Mouse (Mus musculus): ENCODE measurements around the gene Pde7b. TPM values are rescaled to one million over a fixed set of nuclear protein-coding genes. Genes with fewer than 3 reads are reported as not detected.
A peak's percentile ranks its signal among the peaks of the same experiment; 100 is the strongest.

Pde7b gene
- polyA plus RNA-seq, 1 experiment from 2014 or later, result 6.7 TPM

- no peak overlapping the region for H3K4me2 ChIP-seq
- no peaks in the 10 kb centered on the region for H3K36me3 ChIP-seq
- WGBS, result 26% methylated on average over 4 of the region's 4 CpGs
- no peaks in the 10 kb centered on the region for H3K27me3 ChIP-seq
- no peak for ATAC-seq (replicated peaks; ENCODE audit: insufficient number of reproducible peaks, insufficient read depth, low FRiP score, low read depth)
- H3K27ac ChIP-seq, result no peak overlapping the region
- no peak overlapping the region for H3K4me3 ChIP-seq
- H3K9ac ChIP-seq, result no peak overlapping the region
- peaks cover 29% of the 10 kb centered on the region for H3K4me1 ChIP-seq (replicated peaks)
- H3K9me3 ChIP-seq (replicated peaks), result no peaks in the 10 kb centered on the region
Measured at GRCm38 (mm10) chr10:20462596-20462995, 262.3 kb downstream of the Pde7b start.

GRCm38 (mm10) chr10:20459657-20460350 is 265.1 kb downstream of the Pde7b start:
- H3K36me3 ChIP-seq, result no peaks in the 10 kb centered on the region
- 92% methylated on average over 7 of the region's 7 CpGs for WGBS
- H3K4me1 ChIP-seq (replicated peaks), result peaks cover 38% of the 10 kb centered on the region
- H3K4me2 ChIP-seq, result no peak overlapping the region
- H3K27me3 ChIP-seq, result no peaks in the 10 kb centered on the region
- no peak overlapping the region for H3K4me3 ChIP-seq
- H3K9me3 ChIP-seq (replicated peaks), result no peaks in the 10 kb centered on the region
- no peak overlapping the region for H3K9ac ChIP-seq
- H3K27ac ChIP-seq, result peak overlapping the region; percentile 48; the same call in 1 of the 2 replicates
- no peak for ATAC-seq (replicated peaks; ENCODE audit: insufficient number of reproducible peaks, insufficient read depth, low FRiP score, low read depth)

DNA sequence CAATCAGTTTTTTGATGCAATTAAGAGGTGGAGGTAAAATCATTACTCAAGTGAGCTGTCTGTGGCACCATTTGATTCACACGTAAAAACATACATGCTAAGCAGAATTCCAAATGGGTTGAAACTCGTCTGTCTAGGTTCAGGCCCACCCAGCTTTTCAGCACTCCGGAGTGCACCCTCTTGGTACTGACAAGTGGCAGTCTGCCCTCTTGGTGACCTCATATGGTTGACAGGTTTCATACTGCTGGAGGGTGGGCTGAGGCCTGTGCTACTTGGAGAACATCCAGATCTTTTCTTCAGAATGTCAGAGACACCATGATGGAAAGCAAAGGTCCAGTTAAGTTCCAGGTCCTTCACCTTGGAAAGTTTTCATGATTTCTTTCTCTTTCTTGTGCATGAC is 265.7 kb downstream of the Pde7b start:
- H3K27ac ChIP-seq, result peak overlapping the region; percentile 48; the same call in 1 of the 2 replicates
- no peaks in the 10 kb centered on the region for H3K27me3 ChIP-seq
- peak; percentile 87; the same call in 1 of the 2 replicates for ATAC-seq (replicated peaks; ENCODE audit: insufficient number of reproducible peaks, insufficient read depth, low FRiP score, low read depth)
- H3K4me2 ChIP-seq, result no peak overlapping the region
- H3K4me1 ChIP-seq (replicated peaks), result peaks cover 40% of the 10 kb centered on the region
- no peak overlapping the region for H3K9ac ChIP-seq
- H3K9me3 ChIP-seq (replicated peaks), result no peaks in the 10 kb centered on the region
- H3K4me3 ChIP-seq, result no peak overlapping the region
- WGBS, result 21% methylated on average over 3 of the region's 3 CpGs
- H3K36me3 ChIP-seq, result no peaks in the 10 kb centered on the region

- H3K4me3 ChIP-seq, result no peak overlapping the region
- 43% methylated on average over 6 of the region's 6 CpGs for WGBS
- no peaks in the 10 kb centered on the region for H3K36me3 ChIP-seq
- H3K27me3 ChIP-seq, result no peaks in the 10 kb centered on the region
- H3K9ac ChIP-seq, result no peak overlapping the region
- no peak for ATAC-seq (replicated peaks; ENCODE audit: insufficient number of reproducible peaks, insufficient read depth, low FRiP score, low read depth)
- no peak overlapping the region for H3K4me2 ChIP-seq
- H3K4me1 ChIP-seq (replicated peaks), result peaks cover 25% of the 10 kb centered on the region
- H3K9me3 ChIP-seq (replicated peaks), result no peaks in the 10 kb centered on the region
- 0 out of 2 replicates have a peak overlapping the region, but pooled peaks have one; percentile 42 for H3K27ac ChIP-seq
Measured at GRCm38 (mm10) chr10:20454387-20455065, 270.4 kb downstream of the Pde7b start.

- Histone ChIP-seq H3K27ac (no peak overlapping the region), H3K27me3 (no peaks in the 10 kb centered on the region), H3K9me3 (replicated peaks) (no peaks in the 10 kb centered on the region), H3K4me3 (no peak overlapping the region), H3K4me2 (no peak overlapping the region), H3K4me1 (replicated peaks) (0 out of 2 replicates have a peak, but pooled peaks cover 2% of the 10 kb centered on the region), H3K36me3 (0 out of 2 replicates have a peak, but pooled peaks cover 3% of the 10 kb centered on the region), H3K9ac (no peak overlapping the region)
- WGBS, result 88% methylated on average over 9 of the region's 9 CpGs
- no peak for ATAC-seq (replicated peaks; ENCODE audit: insufficient number of reproducible peaks, insufficient read depth, low FRiP score, low read depth)
Measured at GRCm38 (mm10) chr10:20437428-20437827, 287.4 kb downstream of the Pde7b start.

GRCm38 (mm10) chr10:20437021-20437420 is 287.9 kb downstream of the Pde7b start:
- Histone ChIP-seq H3K4me2 (no peak overlapping the region), H3K27ac (no peak overlapping the region), H3K4me1 (replicated peaks) (0 out of 2 replicates have a peak, but pooled peaks cover 2% of the 10 kb centered on the region), H3K36me3 (0 out of 2 replicates have a peak, but pooled peaks cover 3% of the 10 kb centered on the region), H3K9ac (no peak overlapping the region), H3K9me3 (replicated peaks) (no peaks in the 10 kb centered on the region), H3K4me3 (no peak overlapping the region), H3K27me3 (no peaks in the 10 kb centered on the region)
- 74% methylated on average over 2 of the region's 2 CpGs for WGBS
- no peak for ATAC-seq (replicated peaks; ENCODE audit: insufficient number of reproducible peaks, insufficient read depth, low FRiP score, low read depth)

- peaks cover 4% of the 10 kb centered on the region for H3K4me1 ChIP-seq (replicated peaks)
- no peak for ATAC-seq (replicated peaks; ENCODE audit: insufficient number of reproducible peaks, insufficient read depth, low FRiP score, low read depth)
Measured at GRCm38 (mm10) chr10:20435913-20436312, 289.0 kb downstream of the Pde7b start.

DNA sequence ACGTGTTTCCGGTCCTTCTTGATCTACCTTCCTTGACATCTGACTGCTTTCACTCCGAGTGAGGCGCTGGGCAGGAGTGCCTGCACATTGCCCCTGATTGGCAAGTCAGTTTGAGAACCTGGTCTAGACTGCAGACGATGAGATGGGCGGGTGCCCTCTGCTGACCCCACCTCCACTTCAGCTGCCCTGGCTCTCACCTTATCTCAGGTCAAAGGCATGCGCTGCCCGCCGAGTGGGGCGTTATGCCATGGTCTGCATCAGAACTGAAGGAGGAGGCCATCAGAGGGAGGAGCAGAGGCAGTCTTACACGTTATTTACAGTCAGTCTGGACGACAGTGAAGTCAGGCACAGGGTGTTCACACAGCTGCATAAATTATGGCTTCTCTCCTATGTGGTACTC is 293.5 kb downstream of the Pde7b start:
- no peak overlapping the region for H3K9ac ChIP-seq
- H3K9me3 ChIP-seq (replicated peaks), result no peaks in the 10 kb centered on the region
- peaks cover 3% of the 10 kb centered on the region for H3K4me1 ChIP-seq (replicated peaks)
- no peaks in the 10 kb centered on the region for H3K36me3 ChIP-seq
- no peak for ATAC-seq (replicated peaks; ENCODE audit: insufficient number of reproducible peaks, insufficient read depth, low FRiP score, low read depth)
- no peak overlapping the region for H3K27ac ChIP-seq
- WGBS, result 41% methylated on average over 12 of the region's 12 CpGs
- H3K4me2 ChIP-seq, result peak overlapping the region; percentile 39; the same call in 1 of the 2 replicates
- no peak overlapping the region for H3K4me3 ChIP-seq
- no peaks in the 10 kb centered on the region for H3K27me3 ChIP-seq

More at GRCm38 (mm10) chr10:20435913-20436312, 289.0 kb downstream of the Pde7b start:
- no peak overlapping the region for H3K4me2 ChIP-seq
- no peak overlapping the region for H3K9ac ChIP-seq
- no peaks in the 10 kb centered on the region for H3K9me3 ChIP-seq (replicated peaks)
- 0 out of 2 replicates have a peak, but pooled peaks cover 3% of the 10 kb centered on the region for H3K36me3 ChIP-seq
- no peaks in the 10 kb centered on the region for H3K27me3 ChIP-seq
- 84% methylated on average over 7 of the region's 7 CpGs for WGBS
- H3K4me3 ChIP-seq, result no peak overlapping the region
- no peak overlapping the region for H3K27ac ChIP-seq

DNA sequence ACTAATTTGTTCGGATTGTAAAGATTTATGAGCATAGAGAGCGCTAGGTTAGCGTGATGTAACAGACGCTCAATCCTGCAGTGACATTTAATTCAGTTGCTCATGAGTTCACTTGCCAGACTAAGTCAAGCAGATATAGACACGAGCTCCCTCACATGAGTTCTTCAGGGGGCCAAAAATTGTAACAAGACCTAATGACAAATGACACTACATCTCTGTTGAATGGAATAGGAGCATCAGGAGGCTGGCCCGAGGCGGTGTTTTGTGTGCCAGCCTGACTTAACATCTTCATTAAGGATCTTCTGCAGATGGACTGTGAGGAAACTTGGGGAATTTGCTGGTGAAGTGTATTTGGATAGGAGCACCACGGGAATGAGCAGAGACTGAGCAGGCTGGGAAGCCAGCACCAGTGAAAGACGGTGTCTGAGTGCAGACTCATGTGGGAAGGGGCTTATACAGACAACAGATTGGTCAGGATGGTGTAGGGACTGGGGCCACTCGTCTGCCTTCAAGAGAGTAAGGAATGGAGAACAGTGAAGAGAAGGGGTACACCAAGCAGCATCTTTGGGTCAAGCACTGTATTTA is 303.5 kb downstream of the Pde7b start:
- Histone ChIP-seq H3K4me3 (no peak overlapping the region), H3K27ac (no peak overlapping the region), H3K9ac (no peak overlapping the region), H3K4me1 (replicated peaks) (peaks cover 6% of the 10 kb centered on the region), H3K36me3 (no peaks in the 10 kb centered on the region), H3K9me3 (replicated peaks) (no peaks in the 10 kb centered on the region), H3K4me2 (no peak overlapping the region), H3K27me3 (no peaks in the 10 kb centered on the region)
- WGBS, result 85% methylated on average over 10 of the region's 10 CpGs
- no peak for ATAC-seq (replicated peaks; ENCODE audit: insufficient number of reproducible peaks, insufficient read depth, low FRiP score, low read depth)

DNA sequence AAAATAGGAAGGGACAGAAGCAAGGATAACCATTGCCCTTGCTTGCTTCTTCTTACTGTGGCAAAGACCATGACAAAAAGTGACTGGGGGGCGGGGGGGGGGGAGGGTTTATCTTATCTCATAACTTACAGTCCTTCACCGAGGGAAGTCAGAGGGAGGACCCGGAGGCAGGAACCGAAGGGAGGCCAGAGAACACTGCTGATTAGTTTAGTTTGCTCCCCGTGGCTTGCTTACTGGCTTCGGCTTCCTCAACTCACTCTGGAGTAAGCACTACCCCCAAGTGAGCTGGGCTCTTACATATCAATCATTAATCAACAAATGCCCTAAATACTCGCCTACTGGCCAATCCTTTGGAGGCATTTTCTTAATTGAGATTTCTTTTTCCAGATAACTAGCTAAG is 304.6 kb downstream of the Pde7b start:
- Histone ChIP-seq H3K4me2 (no peak overlapping the region), H3K9me3 (replicated peaks) (no peaks in the 10 kb centered on the region), H3K27me3 (no peaks in the 10 kb centered on the region), H3K36me3 (no peaks in the 10 kb centered on the region; the same call in 1 of the 2 replicates), H3K27ac (no peak overlapping the region), H3K9ac (no peak overlapping the region), H3K4me1 (replicated peaks) (peaks cover 6% of the 10 kb centered on the region), H3K4me3 (no peak overlapping the region)
- 43% methylated on average over 7 of the region's 7 CpGs for WGBS
- ATAC-seq (replicated peaks; ENCODE audit: insufficient number of reproducible peaks, insufficient read depth, low FRiP score, low read depth), result no peak

- Histone ChIP-seq H3K27me3 (no peaks in the 10 kb centered on the region), H3K4me3 (no peak overlapping the region), H3K4me1 (replicated peaks) (peaks cover 6% of the 10 kb centered on the region), H3K36me3 (no peaks in the 10 kb centered on the region; the same call in 1 of the 2 replicates), H3K9me3 (replicated peaks) (no peaks in the 10 kb centered on the region), H3K27ac (peak overlapping the region; percentile 1; the same call in 1 of the 2 replicates), H3K4me2 (no peak overlapping the region), H3K9ac (no peak overlapping the region)
- no peak for ATAC-seq (replicated peaks; ENCODE audit: insufficient number of reproducible peaks, insufficient read depth, low FRiP score, low read depth)
- WGBS, result 69% methylated on average over 10 of the region's 10 CpGs
Measured at GRCm38 (mm10) chr10:20418856-20419219, 306.0 kb downstream of the Pde7b start.

All from heart, embryonic 15.5 days (tissue).